Mouse (Mus musculus) liver, embryonic 14.5 days (tissue): ENCODE measurements around the gene Eef1a2.

Source experiments
- CTCF ChIP-seq: IDR thresholded peaks from 2 replicates; pipeline ENCODE4 v1.5.1; 2016; ENCODE audit warnings: antibody characterized with exemption, low read depth, control low read depth
- EP300 ChIP-seq: IDR thresholded peaks from 2 replicates; pipeline ENCODE4 v1.6.1; 2016; ENCODE audit warnings: antibody characterized with exemption, low read depth

DNA sequence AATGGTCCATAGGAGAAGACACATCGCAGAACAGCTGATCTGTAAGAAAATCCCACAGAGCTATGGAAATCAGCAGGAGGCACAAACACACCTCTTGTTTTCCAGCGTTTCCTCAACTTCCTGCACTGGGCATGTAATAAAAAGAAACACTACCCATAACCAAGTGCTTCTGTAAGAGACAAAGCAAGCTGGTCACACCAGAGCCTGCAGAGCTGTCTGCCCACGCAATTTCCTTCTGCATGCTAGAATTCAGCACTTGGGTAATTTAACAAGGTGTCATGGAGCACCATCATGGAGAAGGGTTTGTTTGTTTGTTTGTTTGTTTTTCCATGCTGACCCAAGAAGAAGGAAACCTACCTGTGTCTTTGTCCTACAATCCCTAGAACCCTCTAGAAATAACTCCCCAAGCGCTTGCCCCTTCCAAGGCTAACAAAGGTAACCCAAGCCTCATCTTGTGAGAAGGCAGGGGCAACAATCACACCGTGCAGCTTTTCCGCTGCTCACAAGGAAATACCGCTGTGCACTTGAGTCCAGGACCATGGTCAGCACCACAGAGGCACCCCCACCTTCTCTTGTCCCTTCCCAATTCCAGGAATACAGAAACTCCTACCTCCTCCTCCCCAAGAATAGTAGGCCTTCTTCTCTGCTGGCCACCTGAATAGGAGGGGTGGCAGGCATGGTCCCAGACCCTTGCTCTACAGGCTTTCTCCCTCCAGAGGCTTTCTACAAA lies 30.9 kb downstream of the Eef1a2 start:
- TF ChIP-seq CTCF, result no peak
- no peak for TF ChIP-seq EP300
